Mouse (Mus musculus): ENCODE data around the gene Slc25a41. TPM values are rescaled to one million over a fixed set of nuclear protein-coding genes. Genes with fewer than 3 reads are reported as not detected.
A peak's percentile ranks its signal among the peaks of the same experiment; 100 is the strongest.

Gene Slc25a41
- total RNA-seq (2015; ENCODE audit: low replicate concordance) (not detected in 2 replicates), total RNA-seq (2017; ENCODE audit: low replicate concordance) (not detected in 2 replicates)

DNA sequence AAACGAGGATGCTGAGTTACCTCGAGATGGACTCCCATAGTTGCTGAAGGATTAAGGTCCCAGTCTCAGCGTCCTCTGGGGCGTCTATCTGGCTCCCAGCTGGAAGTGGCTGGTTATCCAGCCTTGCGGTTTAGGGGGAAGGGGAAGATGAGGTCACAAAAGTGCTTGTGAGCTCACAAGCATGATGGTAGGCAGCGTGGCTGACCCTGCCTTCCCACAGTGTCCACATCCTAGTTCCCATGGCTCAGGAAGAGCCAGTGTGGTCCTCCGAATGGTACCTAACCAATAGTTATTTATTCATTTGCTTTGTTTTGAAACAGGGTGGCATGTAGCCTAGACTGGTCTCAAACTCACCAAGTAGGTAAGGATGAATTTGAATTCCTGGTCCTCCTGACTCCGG lies at the start of gene Slc25a41:
Gene Slc25a41 (minus strand): TSS at position 101 of the 400 bp plus-strand sequence.
- ATAC-seq (replicated peaks; ENCODE audit: low FRiP score, poor library complexity, severe bottlenecking) = no peak

- ATAC-seq (replicated peaks; ENCODE audit: low FRiP score, poor library complexity, severe bottlenecking) = no peak; the same call in 1 of the 2 replicates
These were observed 45.8 kb upstream of the Slc25a41 start, which contains the start of gene Tubb4a for GRCm38 (mm10) chr17:57087049-57087832. Gene Tubb4a (minus strand): TSS chr17:57087782.

- no peak for ATAC-seq (replicated peaks; ENCODE audit: low FRiP score, poor library complexity, severe bottlenecking)
These were observed 44.7 kb upstream of the Slc25a41 start for GRCm38 (mm10) chr17:57085970-57086757.

GRCm38 (mm10) chr17:57082481-57082880 lies 41.0 kb upstream of the Slc25a41 start:
- ATAC-seq (replicated peaks; ENCODE audit: low FRiP score, poor library complexity, severe bottlenecking) = no peak

DNA sequence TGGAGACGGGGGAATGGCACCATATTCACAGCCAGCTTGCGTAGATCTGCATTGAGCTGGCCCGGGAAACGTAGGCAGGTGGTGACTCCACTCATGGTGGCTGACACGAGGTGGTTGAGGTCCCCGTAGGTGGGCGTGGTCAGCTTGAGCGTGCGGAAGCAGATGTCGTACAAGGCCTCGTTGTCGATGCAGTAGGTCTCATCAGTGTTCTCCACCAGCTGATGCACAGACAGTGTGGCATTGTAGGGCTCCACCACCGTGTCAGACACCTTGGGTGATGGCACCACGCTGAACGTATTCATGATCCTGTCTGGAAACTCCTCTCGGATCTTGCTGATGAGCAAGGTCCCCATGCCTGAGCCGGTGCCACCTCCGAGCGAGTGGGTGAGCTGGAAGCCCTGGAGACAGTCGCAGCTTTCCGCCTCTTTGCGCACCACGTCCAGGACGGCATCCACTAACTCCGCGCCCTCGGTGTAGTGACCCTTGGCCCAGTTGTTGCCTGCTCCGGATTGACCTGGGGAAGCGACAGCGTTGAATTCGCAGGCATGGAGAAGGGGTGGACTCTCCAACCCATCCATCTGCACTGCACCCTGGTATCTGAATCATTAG lies 39.9 kb upstream of the Slc25a41 start:
- no peak for ATAC-seq (replicated peaks; ENCODE audit: low FRiP score, poor library complexity, severe bottlenecking)

- no peak for ATAC-seq (replicated peaks; ENCODE audit: low FRiP score, poor library complexity, severe bottlenecking)
These were observed 38.5 kb upstream of the Slc25a41 start for GRCm38 (mm10) chr17:57079919-57080318.

DNA sequence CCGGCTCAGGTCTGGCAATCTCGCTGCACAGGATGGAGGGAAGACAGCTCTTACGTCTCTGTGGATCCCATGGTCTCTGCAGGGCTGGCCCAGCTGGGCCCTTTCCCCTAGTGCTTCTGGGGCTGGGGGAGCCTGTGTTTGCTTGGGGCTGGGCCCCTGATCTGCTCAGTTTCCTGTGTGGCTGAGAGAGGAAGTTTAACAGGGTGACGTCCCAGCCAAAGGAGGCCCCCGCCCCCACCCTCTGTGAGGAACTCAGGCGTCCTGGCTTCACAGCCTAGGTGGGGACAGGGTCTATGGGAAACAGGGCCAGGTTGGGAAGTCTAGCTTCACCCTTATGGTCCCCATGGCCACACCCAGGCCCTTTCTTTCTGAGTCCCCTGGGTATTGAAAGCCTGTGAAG lies 36.9 kb upstream of the Slc25a41 start, which contains the start of gene Dennd1c:
Gene Dennd1c (minus strand): TSS at position 179 of the 400 bp plus-strand sequence.
- no peak for ATAC-seq (replicated peaks; ENCODE audit: low FRiP score, poor library complexity, severe bottlenecking)

DNA sequence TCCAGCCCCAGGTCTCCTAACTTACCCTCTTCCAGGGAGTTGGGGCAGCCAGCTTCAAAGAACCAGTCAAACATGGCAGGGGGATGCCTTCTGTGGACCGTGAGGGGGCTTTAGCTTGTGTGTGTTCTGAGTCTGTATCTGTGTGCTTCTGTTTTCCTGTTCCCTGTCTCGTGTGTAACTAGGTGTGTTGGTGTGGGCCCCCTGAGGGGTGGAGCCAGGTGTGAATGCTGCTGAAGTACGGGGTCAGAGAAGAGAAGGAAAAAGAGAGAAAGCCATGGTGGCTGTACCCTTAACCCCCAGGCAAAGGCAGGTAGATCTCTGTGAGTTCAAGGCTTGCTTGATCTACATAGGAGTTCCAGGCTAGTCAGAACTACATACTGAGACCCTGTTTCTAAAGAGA lies 35.5 kb upstream of the Slc25a41 start:
- ATAC-seq (replicated peaks; ENCODE audit: low FRiP score, poor library complexity, severe bottlenecking) = no peak

DNA sequence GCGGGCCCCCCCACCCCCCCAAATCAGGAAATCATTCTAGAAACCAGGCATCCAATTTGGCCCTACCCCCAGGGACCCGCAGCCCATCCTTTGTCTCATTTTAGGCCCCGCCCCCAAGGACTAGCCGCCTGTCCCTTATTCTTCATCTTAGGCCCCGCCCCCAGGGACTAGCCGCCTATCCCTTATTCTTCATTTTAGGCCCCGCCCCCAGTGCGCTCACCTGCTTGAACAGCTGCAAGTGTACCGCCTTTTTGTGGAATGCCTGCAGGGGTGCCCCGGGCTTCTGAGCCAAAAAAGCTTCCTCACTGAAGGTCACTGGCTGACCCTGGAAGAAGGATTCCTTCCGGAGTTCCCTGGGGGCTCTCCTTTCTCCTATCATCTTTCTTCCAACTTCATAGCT lies 29.2 kb upstream of the Slc25a41 start:
- no peak for ATAC-seq (replicated peaks; ENCODE audit: low FRiP score, poor library complexity, severe bottlenecking)

DNA sequence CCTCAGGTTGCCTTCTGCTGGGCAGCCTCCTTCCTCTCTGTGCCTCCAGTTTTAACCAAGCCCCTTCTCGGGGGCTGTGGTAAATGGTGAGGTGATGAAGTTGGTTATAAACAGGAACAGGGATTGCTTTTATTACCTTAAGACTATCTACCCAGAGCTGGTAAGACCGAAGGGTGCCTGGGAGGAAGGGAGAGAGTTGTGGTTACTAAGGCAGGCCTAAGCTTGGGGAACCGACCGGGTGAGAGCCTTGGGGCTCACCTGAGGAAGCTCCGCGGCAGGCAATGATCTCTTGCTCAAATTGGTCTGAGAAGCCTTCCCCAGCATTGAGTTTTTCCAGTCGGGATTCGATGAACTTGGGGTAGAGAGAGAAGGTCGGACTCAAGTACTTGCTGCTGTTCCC lies 28.8 kb upstream of the Slc25a41 start:
- no peak for ATAC-seq (replicated peaks; ENCODE audit: low FRiP score, poor library complexity, severe bottlenecking)

GRCm38 (mm10) chr17:57066908-57067307 lies 25.5 kb upstream of the Slc25a41 start:
- no peak for ATAC-seq (replicated peaks; ENCODE audit: low FRiP score, poor library complexity, severe bottlenecking)

DNA sequence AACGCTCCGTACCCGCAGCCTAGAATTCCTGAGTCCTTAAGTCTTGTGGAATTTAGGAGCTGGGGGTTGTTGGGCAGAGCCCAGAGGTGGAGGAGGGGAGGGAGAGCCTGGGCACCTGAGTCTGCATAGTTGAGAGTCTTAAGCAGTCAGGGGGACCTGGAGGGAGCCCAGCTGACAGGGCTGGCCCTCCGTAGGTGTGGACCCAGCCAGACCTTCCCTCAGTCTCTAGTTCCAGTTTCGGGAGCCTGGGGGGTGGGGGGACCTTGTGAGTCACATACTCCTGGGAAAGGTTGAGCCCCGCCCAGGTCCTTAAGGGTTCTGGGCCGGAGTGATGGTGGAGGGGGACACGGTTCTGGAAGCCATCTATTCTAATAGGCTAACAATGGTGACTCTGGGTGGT lies 21.6 kb upstream of the Slc25a41 start:
- ATAC-seq (replicated peaks; ENCODE audit: low FRiP score, poor library complexity, severe bottlenecking) = no peak

- ATAC-seq (replicated peaks; ENCODE audit: low FRiP score, poor library complexity, severe bottlenecking) = no peak
These were observed 21.1 kb upstream of the Slc25a41 start for GRCm38 (mm10) chr17:57062548-57062947.

DNA sequence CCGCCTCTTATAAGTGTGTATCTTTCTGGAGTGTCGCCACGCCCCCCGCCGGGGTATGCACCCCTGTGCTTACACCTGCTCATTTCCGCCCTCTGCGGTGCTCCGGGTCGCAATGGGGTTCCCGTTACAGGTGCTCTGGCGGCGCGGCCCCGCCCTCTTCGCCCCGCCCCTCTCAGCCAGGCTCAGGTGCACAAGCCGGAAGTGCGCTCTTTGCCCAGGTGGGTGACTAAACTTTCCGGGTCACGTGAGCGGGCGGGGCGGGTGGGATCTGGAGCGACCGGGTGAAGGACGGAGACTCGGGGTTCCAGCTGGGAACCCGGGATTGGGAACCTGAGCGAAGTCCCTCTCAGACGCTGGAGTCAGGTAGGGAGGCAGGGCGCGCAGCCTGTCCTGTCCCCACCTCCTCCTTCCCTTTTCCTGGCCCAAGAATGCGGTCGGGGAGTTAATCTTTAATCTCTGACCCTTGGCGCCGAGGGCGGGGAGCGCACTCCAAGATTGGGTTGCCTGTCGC lies 20.6 kb upstream of the Slc25a41 start:
- ATAC-seq (replicated peaks; ENCODE audit: low FRiP score, poor library complexity, severe bottlenecking) = no peak

GRCm38 (mm10) chr17:57061069-57061468 lies 19.6 kb upstream of the Slc25a41 start:
- no peak for ATAC-seq (replicated peaks; ENCODE audit: low FRiP score, poor library complexity, severe bottlenecking)

DNA sequence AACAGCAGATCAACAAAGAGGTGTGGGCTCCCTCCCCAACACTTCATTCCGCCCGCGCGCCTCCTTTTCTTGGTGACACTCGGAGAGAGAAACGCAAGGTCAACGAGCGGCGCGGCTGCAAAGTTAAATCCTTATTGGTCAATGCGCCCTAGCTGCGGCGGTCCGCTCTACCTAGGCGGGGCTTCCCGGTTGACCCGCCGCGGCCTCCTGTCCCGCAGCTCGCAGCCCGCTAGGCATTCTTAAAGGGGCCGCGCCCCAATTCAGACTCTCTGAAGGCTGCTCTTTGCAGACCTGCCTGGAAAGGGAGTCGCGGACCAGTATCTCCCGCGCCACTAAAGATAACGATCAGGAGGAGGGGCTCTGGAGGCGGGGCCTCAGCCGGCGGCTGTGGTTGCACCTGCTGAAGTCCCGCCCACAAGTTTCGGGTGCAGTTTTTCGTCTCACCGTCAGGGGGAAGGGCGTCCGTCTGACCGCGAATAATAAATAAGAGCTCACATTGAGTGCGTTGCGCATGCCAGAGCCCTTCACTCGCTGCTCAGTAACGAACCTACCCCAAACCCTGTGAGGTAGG lies 18.9 kb upstream of the Slc25a41 start:
- ATAC-seq (replicated peaks; ENCODE audit: low FRiP score, poor library complexity, severe bottlenecking) = peak; percentile 84

GRCm38 (mm10) chr17:57059486-57059977 lies 18.1 kb upstream of the Slc25a41 start, which contains the start of gene Slc25a23:
Gene Slc25a23 (minus strand): TSS chr17:57059863.
- no peak for ATAC-seq (replicated peaks; ENCODE audit: low FRiP score, poor library complexity, severe bottlenecking)

GRCm38 (mm10) chr17:57058891-57059485 lies 17.5 kb upstream of the Slc25a41 start, which contains the start of gene Crb3:
Gene Crb3 (plus strand): TSS chr17:57059105.
- ATAC-seq (replicated peaks; ENCODE audit: low FRiP score, poor library complexity, severe bottlenecking) = no peak

DNA sequence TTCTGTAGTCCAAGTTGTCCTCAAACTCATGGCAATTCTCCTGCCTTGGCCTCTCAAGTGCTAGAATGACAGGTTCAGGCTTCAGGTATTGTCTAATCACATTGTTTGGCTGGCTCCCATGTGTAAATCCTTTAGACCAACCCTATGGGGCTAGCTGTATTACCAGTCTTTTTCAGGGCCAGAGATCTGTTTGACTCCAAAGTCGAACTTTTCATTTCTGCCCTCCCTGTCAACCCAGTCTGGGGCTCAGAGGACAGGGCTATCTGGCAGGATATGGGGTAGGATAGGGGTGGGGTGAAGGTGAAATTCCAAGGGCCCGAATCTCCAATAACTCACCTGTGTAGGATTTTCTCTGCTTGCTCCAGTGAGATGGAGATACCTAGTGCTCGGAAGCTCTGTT lies 14.8 kb upstream of the Slc25a41 start:
- ATAC-seq (replicated peaks; ENCODE audit: low FRiP score, poor library complexity, severe bottlenecking) = no peak

All from erythroblast, adult 5-6 weeks (primary cell).